Mouse (Mus musculus): Measurements from ENCODE around the gene Psmb6. TPM values are rescaled to one million over a fixed set of nuclear protein-coding genes. Genes with fewer than 3 reads are reported as not detected.
"Not testable (repeated sequence)": the region's sequence is repeated elsewhere in the genome, so short reads cannot be mapped to it uniquely, and the experiment has no call there.

The Psmb6 gene
- polyA plus RNA-seq, 1 experiment from 2014 or later: 703 TPM

- Histone ChIP-seq H3K4me2 (ENCODE audit: low read length) (peak within 1 kb of the TSS; percentile 60), H3K27me3 (ENCODE audit: insufficient read depth, low read length) (no peaks in the 10 kb centered on the region), H3K9ac (ENCODE audit: low read depth, low read length) (peak within 1 kb of the TSS; percentile 60), H3K27ac (peak within 1 kb of the TSS; percentile 83), H3K4me1 (replicated peaks; ENCODE audit: insufficient read depth, low read length) (no peaks in the 10 kb centered on the region), H3K36me3 (ENCODE audit: insufficient read depth, low read length) (no peaks in the 10 kb centered on the region), H3K9me3 (replicated peaks; ENCODE audit: low read length) (no peaks in the 10 kb centered on the region), H3K4me3 (replicated peaks; ENCODE audit: low read depth, low read length) (peak within 1 kb of the TSS; percentile 35)
- DNase-seq (ENCODE audit: low spot score) (no peak), ATAC-seq (replicated peaks; ENCODE audit: low FRiP score, low read depth) (no peak)
- WGBS: 83% methylated on average over 10 of the region's 10 CpGs
- TF ChIP-seq CTCF (IDR thresholded peaks at IDR 0.05; ENCODE audit: low read depth): no peak
These were observed 6.2 kb upstream of the Psmb6 start, which contains the start of gene Gltpd2 for GRCm38 (mm10) chr11:70518923-70519322. Gene Gltpd2 (plus strand): TSS chr11:70519196.

DNA sequence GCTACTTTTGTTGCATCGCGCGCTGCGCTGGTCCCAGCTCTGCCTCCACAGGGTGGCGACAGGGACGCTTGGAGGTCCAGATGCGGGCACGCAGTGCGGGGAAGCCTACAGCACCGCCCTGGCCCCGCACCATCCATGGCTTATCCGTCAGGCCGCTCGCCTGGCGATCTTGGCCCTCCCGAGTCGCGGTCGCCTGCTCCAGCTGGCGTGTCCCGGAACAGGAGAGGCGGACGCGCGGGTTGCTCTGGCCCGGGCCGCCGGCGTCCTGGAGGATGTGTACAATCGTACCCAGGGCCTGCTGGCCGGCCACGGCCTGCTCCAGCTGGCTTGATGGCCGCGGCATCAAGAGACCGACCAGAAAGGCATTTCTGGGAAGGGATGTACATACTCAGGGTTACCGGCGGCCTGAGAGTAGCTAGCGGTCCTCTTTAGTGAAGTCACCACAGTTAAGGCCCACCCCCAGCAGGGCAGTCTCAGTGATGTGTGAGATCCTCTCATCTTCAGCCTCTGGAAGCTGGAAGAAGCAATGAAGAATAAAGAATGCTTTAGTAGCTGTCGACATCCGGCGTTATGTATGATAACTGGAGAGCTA lies 4.9 kb upstream of the Psmb6 start:
- Histone ChIP-seq H3K36me3 (ENCODE audit: insufficient read depth, low read length) (no peaks in the 10 kb centered on the region), H3K27ac (peak overlapping the region; percentile 83), H3K4me1 (replicated peaks; ENCODE audit: insufficient read depth, low read length) (no peaks in the 10 kb centered on the region), H3K4me3 (replicated peaks; ENCODE audit: low read depth, low read length) (peak overlapping the region; percentile 35), H3K9ac (ENCODE audit: low read depth, low read length) (peak overlapping the region; percentile 60), H3K4me2 (ENCODE audit: low read length) (peak overlapping the region; percentile 60), H3K9me3 (replicated peaks; ENCODE audit: low read length) (no peaks in the 10 kb centered on the region), H3K27me3 (ENCODE audit: insufficient read depth, low read length) (no peaks in the 10 kb centered on the region)
- TF ChIP-seq CTCF (IDR thresholded peaks at IDR 0.05; ENCODE audit: low read depth): peak; percentile 42; the same call in 1 of the 2 replicates
- DNase-seq (ENCODE audit: low spot score) (peak; percentile 81), ATAC-seq (replicated peaks; ENCODE audit: low FRiP score, low read depth) (peak; percentile 58)
- 7% methylated on average over 41 of the region's 41 CpGs for WGBS

DNA sequence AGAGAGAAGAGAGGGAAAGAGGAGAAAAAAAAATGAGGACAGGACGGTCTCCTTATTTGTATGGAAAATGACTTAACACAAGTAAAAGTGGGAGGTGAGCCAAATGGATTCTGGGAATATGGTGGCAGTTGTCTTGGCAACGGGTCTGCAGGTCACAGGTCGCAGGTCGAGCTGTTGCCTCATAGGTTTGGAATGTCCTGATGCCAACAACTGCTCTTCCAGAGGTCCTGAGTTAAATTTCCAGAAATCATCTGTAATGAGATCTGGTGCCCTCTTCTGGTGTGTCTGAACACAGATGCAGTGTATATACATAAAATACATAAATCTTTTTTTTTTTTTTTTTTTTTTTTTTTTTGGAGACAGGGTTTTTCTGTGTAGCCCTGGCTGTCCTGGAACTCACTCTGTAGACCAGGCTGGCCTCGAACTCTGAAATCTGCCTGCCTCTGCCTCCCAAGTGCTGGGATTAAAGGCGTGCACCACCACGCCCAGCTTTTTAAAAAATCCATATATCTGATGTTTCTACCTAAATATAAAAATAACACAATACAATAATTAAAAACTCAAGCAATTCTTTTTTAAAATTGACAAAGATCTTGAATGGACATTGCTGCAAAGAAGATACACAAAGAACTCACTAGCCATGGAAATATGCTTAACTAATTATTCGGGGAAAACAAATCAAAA lies 1.7 kb upstream of the Psmb6 start:
- WGBS: 84% methylated on average over 8 of the region's 8 CpGs
- not testable (repeated sequence) for H3K4me2 ChIP-seq (ENCODE audit: low read length); H3K9me3 ChIP-seq (replicated peaks; ENCODE audit: low read length); H3K4me3 ChIP-seq (replicated peaks; ENCODE audit: low read depth, low read length); H3K27me3 ChIP-seq (ENCODE audit: insufficient read depth, low read length); ATAC-seq (replicated peaks; ENCODE audit: low FRiP score, low read depth); H3K4me1 ChIP-seq (replicated peaks; ENCODE audit: insufficient read depth, low read length); H3K9ac ChIP-seq (ENCODE audit: low read depth, low read length); H3K27ac ChIP-seq; DNase-seq (ENCODE audit: low spot score)
- peak; percentile 32; the same call in 1 of the 2 replicates for TF ChIP-seq CTCF (IDR thresholded peaks at IDR 0.05; ENCODE audit: low read depth)
- H3K36me3 ChIP-seq (ENCODE audit: insufficient read depth, low read length): peaks cover 20% of the 10 kb centered on the region

DNA sequence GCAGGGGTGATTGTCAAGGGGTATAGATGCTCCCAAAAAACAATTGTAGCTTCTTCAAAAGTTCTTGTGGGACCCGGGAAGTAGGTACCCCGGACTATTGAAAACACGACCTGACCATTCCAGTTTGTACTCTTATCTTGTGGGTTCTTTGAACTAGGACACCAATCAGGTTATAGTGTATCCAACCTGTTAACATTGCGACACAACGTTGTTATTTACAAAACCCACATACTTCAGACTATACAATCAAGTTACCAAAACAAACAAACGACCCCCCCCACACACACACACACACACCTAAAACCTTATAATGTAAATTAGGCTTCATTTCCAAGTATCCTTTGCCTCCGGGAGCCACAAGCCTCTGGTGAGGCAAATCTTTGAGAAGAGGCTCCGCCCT lies 385 bp upstream of the Psmb6 start:
- H3K27ac ChIP-seq: no peak overlapping the region
- peak overlapping the region; percentile 31; the same call in 1 of the 2 replicates for H3K9ac ChIP-seq (ENCODE audit: low read depth, low read length)
- ATAC-seq (replicated peaks; ENCODE audit: low FRiP score, low read depth) (no peak), DNase-seq (ENCODE audit: low spot score) (no peak)
- WGBS: 7% methylated on average over 8 of the region's 8 CpGs
- no peak for TF ChIP-seq CTCF (IDR thresholded peaks at IDR 0.05; ENCODE audit: low read depth)
- no peaks in the 10 kb centered on the region for H3K9me3 ChIP-seq (replicated peaks; ENCODE audit: low read length)
- peaks cover 23% of the 10 kb centered on the region for H3K36me3 ChIP-seq (ENCODE audit: insufficient read depth, low read length)
- H3K27me3 ChIP-seq (ENCODE audit: insufficient read depth, low read length): no peaks in the 10 kb centered on the region
- H3K4me2 ChIP-seq (ENCODE audit: low read length): peak overlapping the region; percentile 48
- peaks cover 5% of the 10 kb centered on the region; the same call in 1 of the 2 replicates for H3K4me1 ChIP-seq (replicated peaks; ENCODE audit: insufficient read depth, low read length)
- H3K4me3 ChIP-seq (replicated peaks; ENCODE audit: low read depth, low read length): peak overlapping the region; percentile 77

GRCm38 (mm10) chr11:70525726-70526125 lies 559 bp downstream of the Psmb6 start:
- ATAC-seq (replicated peaks; ENCODE audit: low FRiP score, low read depth) (peak; percentile 38; the same call in 1 of the 2 replicates), DNase-seq (ENCODE audit: low spot score) (peak; percentile 33)
- Histone ChIP-seq H3K27ac (no peak overlapping the region; the same call in 1 of the 2 replicates), H3K36me3 (ENCODE audit: insufficient read depth, low read length) (peaks cover 23% of the 10 kb centered on the region), H3K4me2 (ENCODE audit: low read length) (peak overlapping the region; percentile 73), H3K9me3 (replicated peaks; ENCODE audit: low read length) (no peaks in the 10 kb centered on the region), H3K27me3 (ENCODE audit: insufficient read depth, low read length) (no peaks in the 10 kb centered on the region), H3K9ac (ENCODE audit: low read depth, low read length) (peak overlapping the region; percentile 75), H3K4me1 (replicated peaks; ENCODE audit: insufficient read depth, low read length) (peaks cover 5% of the 10 kb centered on the region; the same call in 1 of the 2 replicates), H3K4me3 (replicated peaks; ENCODE audit: low read depth, low read length) (peak overlapping the region; percentile 77)
- no peak for TF ChIP-seq CTCF (IDR thresholded peaks at IDR 0.05; ENCODE audit: low read depth)
- WGBS: 2% methylated on average over 12 of the region's 12 CpGs

GRCm38 (mm10) chr11:70526211-70526610 lies 1.0 kb downstream of the Psmb6 start:
- Histone ChIP-seq H3K27ac (no peak overlapping the region), H3K36me3 (ENCODE audit: insufficient read depth, low read length) (peaks cover 23% of the 10 kb centered on the region), H3K9ac (ENCODE audit: low read depth, low read length) (peak overlapping the region; percentile 75), H3K4me2 (ENCODE audit: low read length) (peak overlapping the region; percentile 73), H3K4me1 (replicated peaks; ENCODE audit: insufficient read depth, low read length) (peaks cover 5% of the 10 kb centered on the region; the same call in 1 of the 2 replicates), H3K27me3 (ENCODE audit: insufficient read depth, low read length) (no peaks in the 10 kb centered on the region), H3K4me3 (replicated peaks; ENCODE audit: low read depth, low read length) (peak overlapping the region; percentile 77; the same call in 1 of the 2 replicates), H3K9me3 (replicated peaks; ENCODE audit: low read length) (no peaks in the 10 kb centered on the region)
- DNase-seq (ENCODE audit: low spot score): no peak
- 84% methylated on average over 12 of the region's 12 CpGs for WGBS
- no peak for ATAC-seq (replicated peaks; ENCODE audit: low FRiP score, low read depth)
- TF ChIP-seq CTCF (IDR thresholded peaks at IDR 0.05; ENCODE audit: low read depth): no peak

Measured in kidney, postnatal 0 days (tissue).